Mouse (Mus musculus) intestine, embryonic 15.5 days (tissue): ENCODE measurements around the gene Arhgap6. TPM values are rescaled to one million over a fixed set of nuclear protein-coding genes. Genes with fewer than 3 reads are reported as not detected.

Source experiments
- ATAC-seq: fragments of 200-750 bp; cut with Nextera tagmentation; 2 replicates; pipeline ENCODE4 v1.8.0; 2017; ENCODE audit warnings: moderate TSS enrichment, moderate library complexity
- H3K27ac ChIP-seq: fragments of 300-500 bp; sonication (generic); 2 replicates; pipeline ENCODE4 v1.5.1; 2015; ENCODE audit warnings: mild to moderate bottlenecking, inconsistent platforms
- H3K27me3 ChIP-seq: fragments of 300-500 bp; sonication (generic); replicated peaks from 2 replicates; pipeline ENCODE4 v1.6.1; 2015; ENCODE audit warnings: inconsistent platforms
- H3K36me3 ChIP-seq: fragments of 300-500 bp; sonication (generic); 2 replicates; pipeline ENCODE4 v1.6.1; 2015; ENCODE audit warnings: inconsistent platforms
- H3K4me1 ChIP-seq: fragments of 300-500 bp; sonication (generic); replicated peaks from 2 replicates; pipeline ENCODE4 v1.6.1; 2015; ENCODE audit warnings: inconsistent platforms
- H3K4me2 ChIP-seq: fragments of 300-500 bp; sonication (generic); replicated peaks from 2 replicates; pipeline ENCODE4 v1.6.1; 2015; ENCODE audit warnings: mild to moderate bottlenecking, inconsistent platforms
- H3K4me3 ChIP-seq: fragments of 300-500 bp; sonication (generic); replicated peaks from 2 replicates; pipeline ENCODE4 v1.5.1; 2015; ENCODE audit warnings: inconsistent platforms
- H3K9ac ChIP-seq: fragments of 300-500 bp; sonication (generic); 2 replicates; pipeline ENCODE4 v1.6.1; 2015; ENCODE audit warnings: inconsistent platforms
- H3K9me3 ChIP-seq: fragments of 300-500 bp; sonication (generic); 2 replicates; pipeline ENCODE4 v1.6.1; 2016; ENCODE audit warnings: inconsistent platforms
- WGBS: fragments of 180-500 bp; shearing (Covaris S2); methylation state at CpG from one replicate; pipeline ENCODE4 v1.1.7; 2015; 5-methylcytosine and 5-hydroxymethylcytosine counted together
- polyA plus RNA-seq: library from polyadenylated mRNA; unstranded; fragments of >200 nt; fragmentation: Nextera tagmentation; extraction: Ambion mirVana; gene quantifications from 2 replicates; pipeline ENCODE4 v1.2.1, GENCODE M21; 2015

Arhgap6 gene
- polyA plus RNA-seq, 1 experiment from 2014 or later, result 5.6 TPM

- H3K36me3 ChIP-seq, result no peaks in the 10 kb centered on the region
- no peak overlapping the region for H3K4me2 ChIP-seq
- ATAC-seq, result no peak
- no peaks in the 10 kb centered on the region for H3K9me3 ChIP-seq
- WGBS, result 83% methylated on average over 2 of the region's 2 CpGs
- no peak overlapping the region for H3K9ac ChIP-seq
- no peak overlapping the region for H3K4me3 ChIP-seq
- H3K4me1 ChIP-seq, result no peaks in the 10 kb centered on the region
- no peak overlapping the region for H3K27ac ChIP-seq
- no peaks in the 10 kb centered on the region for H3K27me3 ChIP-seq
Observed at GRCm38 (mm10) chrX:169170981-169171380, 376.1 kb downstream of the Arhgap6 start.

GRCm38 (mm10) chrX:169173796-169174195, 378.9 kb downstream of the Arhgap6 start:
- no peak overlapping the region for H3K27ac ChIP-seq
- H3K9me3 ChIP-seq, result no peaks in the 10 kb centered on the region
- ATAC-seq, result no peak
- no peak overlapping the region for H3K4me2 ChIP-seq
- 56% methylated on average over 1 of the region's 1 CpGs for WGBS
- no peak overlapping the region for H3K9ac ChIP-seq
- H3K27me3 ChIP-seq, result no peaks in the 10 kb centered on the region
- H3K36me3 ChIP-seq, result no peaks in the 10 kb centered on the region
- no peaks in the 10 kb centered on the region for H3K4me1 ChIP-seq
- no peak overlapping the region for H3K4me3 ChIP-seq

GRCm38 (mm10) chrX:169178634-169179033, 383.7 kb downstream of the Arhgap6 start:
- H3K4me2 ChIP-seq, result no peak overlapping the region
- H3K4me1 ChIP-seq, result no peaks in the 10 kb centered on the region
- H3K27ac ChIP-seq, result no peak overlapping the region
- no peak overlapping the region for H3K4me3 ChIP-seq
- no peak overlapping the region for H3K9ac ChIP-seq
- ATAC-seq, result no peak
- no peaks in the 10 kb centered on the region for H3K9me3 ChIP-seq
- 82% methylated on average over 2 of the region's 2 CpGs for WGBS
- no peaks in the 10 kb centered on the region for H3K36me3 ChIP-seq
- H3K27me3 ChIP-seq, result no peaks in the 10 kb centered on the region

- H3K9me3 ChIP-seq, result no peaks in the 10 kb centered on the region
- no peak within 1 kb of the TSS for H3K9ac ChIP-seq
- H3K4me2 ChIP-seq, result no peak within 1 kb of the TSS
- WGBS, result 85% methylated on average over 5 of the region's 5 CpGs
- no peak within 1 kb of the TSS for H3K4me3 ChIP-seq
- ATAC-seq, result no peak
- H3K36me3 ChIP-seq, result no peaks in the 10 kb centered on the region
- H3K27ac ChIP-seq, result no peak within 1 kb of the TSS
- no peaks in the 10 kb centered on the region for H3K4me1 ChIP-seq
- no peaks in the 10 kb centered on the region for H3K27me3 ChIP-seq
Observed at GRCm38 (mm10) chrX:169187100-169187499, 392.2 kb downstream of the Arhgap6 start, which contains the start of gene Amelx. Gene Amelx, minus strand, starts transcription at chrX:169187200.

DNA sequence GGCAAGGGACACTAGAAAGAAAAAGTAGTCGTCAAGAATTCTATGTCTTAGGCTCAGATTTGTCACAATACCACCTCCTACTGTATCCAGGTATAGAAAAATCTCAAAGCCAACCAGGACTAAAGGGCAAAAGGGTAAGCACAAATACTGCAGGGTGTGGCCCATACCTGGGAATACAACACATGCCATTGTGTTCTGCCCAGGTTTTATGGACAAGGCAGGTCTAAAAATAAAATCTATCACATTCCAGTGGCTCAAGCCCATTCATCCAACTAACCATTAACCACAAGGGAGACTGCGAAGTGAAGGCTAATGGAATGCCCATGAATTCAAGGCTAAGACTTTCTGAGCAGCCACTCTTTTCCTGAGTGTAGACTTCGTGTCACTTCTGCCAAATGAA, 415.1 kb downstream of the Arhgap6 start:
- no peaks in the 10 kb centered on the region for H3K27me3 ChIP-seq
- H3K9me3 ChIP-seq, result no peaks in the 10 kb centered on the region
- no peak overlapping the region for H3K4me2 ChIP-seq
- no peak overlapping the region for H3K27ac ChIP-seq
- ATAC-seq, result peak; percentile 91
- H3K4me3 ChIP-seq, result no peak overlapping the region
- no peaks in the 10 kb centered on the region for H3K36me3 ChIP-seq
- WGBS, result 68% methylated on average over 3 of the region's 3 CpGs
- H3K4me1 ChIP-seq, result no peaks in the 10 kb centered on the region
- H3K9ac ChIP-seq, result no peak overlapping the region

GRCm38 (mm10) chrX:169220064-169220463, 425.2 kb downstream of the Arhgap6 start:
- Histone ChIP-seq H3K27ac (no peak overlapping the region), H3K4me1 (no peaks in the 10 kb centered on the region), H3K27me3 (no peaks in the 10 kb centered on the region), H3K9me3 (no peaks in the 10 kb centered on the region), H3K4me3 (no peak overlapping the region), H3K9ac (no peak overlapping the region), H3K36me3 (no peaks in the 10 kb centered on the region), H3K4me2 (no peak overlapping the region)
- WGBS, result 65% methylated on average over 8 of the region's 8 CpGs
- ATAC-seq, result no peak

GRCm38 (mm10) chrX:169222357-169223062, 427.6 kb downstream of the Arhgap6 start:
- no peaks in the 10 kb centered on the region for H3K36me3 ChIP-seq
- H3K27ac ChIP-seq, result no peak overlapping the region
- no peak overlapping the region for H3K4me2 ChIP-seq
- 46% methylated on average over 3 of the region's 3 CpGs for WGBS
- H3K27me3 ChIP-seq, result no peaks in the 10 kb centered on the region
- H3K4me3 ChIP-seq, result no peak overlapping the region
- no peaks in the 10 kb centered on the region for H3K4me1 ChIP-seq
- peak; percentile 94 for ATAC-seq
- no peak overlapping the region for H3K9ac ChIP-seq
- no peaks in the 10 kb centered on the region for H3K9me3 ChIP-seq

- Histone ChIP-seq H3K9me3 (no peaks in the 10 kb centered on the region), H3K9ac (no peak overlapping the region), H3K4me1 (no peaks in the 10 kb centered on the region), H3K4me3 (no peak overlapping the region), H3K27ac (no peak overlapping the region), H3K36me3 (no peaks in the 10 kb centered on the region), H3K27me3 (no peaks in the 10 kb centered on the region), H3K4me2 (no peak overlapping the region)
- WGBS, result 68% methylated on average over 1 of the region's 1 CpGs
- ATAC-seq, result no peak
Observed at GRCm38 (mm10) chrX:169255915-169256314, 461.0 kb downstream of the Arhgap6 start.

DNA sequence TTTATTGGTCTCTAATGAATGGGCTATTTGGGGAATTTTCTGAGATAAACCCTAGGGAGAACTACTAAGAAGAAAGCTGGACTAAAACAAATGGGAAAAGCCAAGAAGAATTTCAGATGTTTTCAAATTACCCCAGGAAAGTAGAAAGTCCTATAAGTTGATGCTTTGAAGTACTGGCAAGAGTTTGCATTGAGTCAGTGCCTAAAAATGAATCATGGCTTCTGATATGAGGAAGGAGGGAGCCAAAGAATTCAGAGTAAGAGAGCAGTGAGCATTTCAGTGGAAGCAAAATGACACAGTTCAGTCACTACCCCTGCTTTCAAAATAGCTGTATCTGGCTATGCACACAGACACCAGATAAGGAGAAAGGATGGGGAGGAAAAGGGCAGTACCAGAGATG, 461.8 kb downstream of the Arhgap6 start:
- no peak overlapping the region for H3K4me3 ChIP-seq
- no peaks in the 10 kb centered on the region for H3K27me3 ChIP-seq
- H3K9me3 ChIP-seq, result no peaks in the 10 kb centered on the region
- ATAC-seq, result no peak
- H3K4me1 ChIP-seq, result no peaks in the 10 kb centered on the region
- no peak overlapping the region for H3K9ac ChIP-seq
- no peak overlapping the region for H3K27ac ChIP-seq
- H3K36me3 ChIP-seq, result no peaks in the 10 kb centered on the region
- H3K4me2 ChIP-seq, result no peak overlapping the region

DNA sequence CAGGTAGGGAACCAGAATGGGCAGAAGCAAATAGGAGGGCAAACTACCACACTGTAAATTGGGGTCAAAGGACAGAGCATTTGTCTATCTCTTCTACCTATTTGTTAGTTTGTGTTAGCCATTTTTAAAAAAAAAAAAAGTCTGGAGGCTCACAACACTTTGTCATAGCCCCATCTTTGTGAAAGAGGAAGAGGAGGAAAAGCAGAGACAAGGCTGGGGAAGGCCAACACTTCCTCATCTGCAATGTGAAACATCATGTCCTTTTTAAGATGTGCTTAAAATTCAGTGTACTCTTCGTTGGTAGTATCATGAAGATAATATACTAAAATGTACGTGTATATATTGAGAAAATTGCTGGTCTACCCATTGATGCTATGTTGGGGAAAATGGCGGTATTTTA, 466.1 kb downstream of the Arhgap6 start:
- no peak overlapping the region for H3K27ac ChIP-seq
- H3K36me3 ChIP-seq, result no peaks in the 10 kb centered on the region
- no peaks in the 10 kb centered on the region for H3K4me1 ChIP-seq
- no peak for ATAC-seq
- no peak overlapping the region for H3K9ac ChIP-seq
- no peaks in the 10 kb centered on the region for H3K9me3 ChIP-seq
- no peaks in the 10 kb centered on the region for H3K27me3 ChIP-seq
- H3K4me3 ChIP-seq, result no peak overlapping the region
- 83% methylated on average over 3 of the region's 3 CpGs for WGBS
- H3K4me2 ChIP-seq, result no peak overlapping the region

- no peak for ATAC-seq
- 53% methylated on average over 2 of the region's 2 CpGs for WGBS
- Histone ChIP-seq H3K4me3 (no peak overlapping the region), H3K4me1 (no peaks in the 10 kb centered on the region), H3K36me3 (no peaks in the 10 kb centered on the region), H3K4me2 (no peak overlapping the region), H3K27ac (no peak overlapping the region), H3K9ac (no peak overlapping the region), H3K27me3 (no peaks in the 10 kb centered on the region), H3K9me3 (no peaks in the 10 kb centered on the region)
Observed at GRCm38 (mm10) chrX:169262212-169262611, 467.3 kb downstream of the Arhgap6 start.

- Histone ChIP-seq H3K36me3 (no peaks in the 10 kb centered on the region), H3K27me3 (no peaks in the 10 kb centered on the region), H3K4me3 (no peak overlapping the region), H3K27ac (no peak overlapping the region), H3K4me2 (no peak overlapping the region), H3K4me1 (no peaks in the 10 kb centered on the region), H3K9ac (no peak overlapping the region), H3K9me3 (no peaks in the 10 kb centered on the region)
- 64% methylated on average over 8 of the region's 8 CpGs for WGBS
- no peak for ATAC-seq
Observed at GRCm38 (mm10) chrX:169263433-169264172, 468.7 kb downstream of the Arhgap6 start.

DNA sequence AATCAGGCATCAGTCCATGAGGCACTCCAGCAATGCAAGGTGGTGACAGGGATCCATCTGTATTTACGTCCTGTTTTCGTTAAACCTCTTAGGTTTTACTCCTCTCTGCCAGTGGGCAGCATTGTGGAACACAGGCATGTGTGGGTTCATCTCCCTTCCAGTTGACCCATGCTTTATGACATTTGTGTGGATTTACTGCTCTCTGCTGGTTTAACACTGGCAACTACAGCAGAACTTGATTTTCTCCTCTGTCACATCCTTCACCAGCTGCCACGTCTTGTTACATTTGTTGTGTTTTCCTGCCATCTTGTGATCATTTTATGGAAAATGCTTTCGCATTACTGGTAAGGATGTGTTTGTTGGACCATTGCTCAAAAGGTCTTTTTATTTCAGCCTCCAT, 504.7 kb downstream of the Arhgap6 start:
- WGBS, result 63% methylated on average over 4 of the region's 4 CpGs
- Histone ChIP-seq H3K27ac (no peak overlapping the region), H3K9me3 (no peaks in the 10 kb centered on the region), H3K36me3 (no peaks in the 10 kb centered on the region), H3K27me3 (no peaks in the 10 kb centered on the region), H3K4me1 (no peaks in the 10 kb centered on the region), H3K9ac (no peak overlapping the region), H3K4me3 (no peak overlapping the region), H3K4me2 (no peak overlapping the region)
- no peak for ATAC-seq
